Mouse (Mus musculus): ENCODE data around the gene Pdrg1. TPM values are rescaled to one million over a fixed set of nuclear protein-coding genes. Genes with fewer than 3 reads are reported as not detected.

Pdrg1 gene
- polyA plus RNA-seq (2015; fragmentation: Nextera tagmentation; extraction: Ambion mirVana): 101 and 105 TPM in 2 replicates

GRCm38 (mm10) chr2:153014758-153015593 lies at the start of gene Pdrg1:
Gene Pdrg1 (minus strand): TSS chr2:153015427.
- WGBS: under 1% methylated on average over 54 of the region's 54 CpGs
- H3K27me3 ChIP-seq (ENCODE audit: control insufficient read depth, insufficient read depth, low read length): 0 out of 2 replicates have a peak, but pooled peaks cover 5% of the 10 kb centered on the region
- peak; percentile 95 for ATAC-seq (ENCODE audit: insufficient read depth, low FRiP score)

DNA sequence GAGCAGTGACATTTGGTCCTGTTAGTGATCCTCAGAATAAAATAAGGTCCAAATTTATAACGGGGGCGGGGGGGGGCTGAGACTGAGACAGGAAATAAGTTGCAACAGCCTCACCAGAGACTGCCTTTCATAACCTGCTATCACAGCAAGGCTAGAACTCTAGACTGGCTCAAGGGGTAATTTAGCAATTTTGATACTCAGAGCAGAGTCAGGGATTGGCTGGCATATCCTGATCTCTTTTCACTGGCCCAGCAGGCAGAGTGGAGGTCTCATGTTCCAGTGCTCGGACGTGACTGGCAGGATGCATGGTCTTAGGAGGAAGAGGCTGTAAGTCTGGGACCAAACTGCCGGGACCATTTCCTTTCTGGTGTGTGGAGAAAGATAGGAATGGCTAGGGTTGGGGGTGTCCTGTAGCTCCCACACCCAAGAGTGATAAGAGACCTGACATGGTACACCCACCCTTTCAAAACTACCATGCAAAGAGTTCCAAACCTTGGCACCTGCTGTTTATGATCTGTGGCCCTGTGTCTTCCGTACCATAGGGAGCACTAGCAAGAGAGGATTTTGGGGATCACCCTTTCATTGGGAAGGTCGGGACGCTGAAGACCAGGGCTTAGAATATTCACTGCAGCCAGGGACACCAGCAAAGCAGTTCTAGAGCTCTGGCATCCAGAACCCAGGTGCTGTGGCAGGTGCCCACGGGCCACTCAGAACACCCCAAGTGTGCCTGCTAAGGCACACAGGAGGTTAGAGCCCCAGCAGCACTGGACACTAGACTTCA lies 49.2 kb upstream of the Pdrg1 start:
- Histone ChIP-seq H3K4me2 (ENCODE audit: low read depth, low read length) (no peak overlapping the region), H3K9ac (ENCODE audit: low read length) (no peak overlapping the region), H3K4me1 (ENCODE audit: control insufficient read depth, insufficient read depth, low read length) (no peaks in the 10 kb centered on the region), H3K27me3 (ENCODE audit: control insufficient read depth, insufficient read depth, low read length) (peaks cover 13% of the 10 kb centered on the region), H3K27ac (ENCODE audit: low read length) (no peak overlapping the region), H3K36me3 (ENCODE audit: control insufficient read depth, insufficient read depth, low read length) (no peaks in the 10 kb centered on the region), H3K9me3 (replicated peaks; ENCODE audit: control insufficient read depth, low read length) (no peaks in the 10 kb centered on the region), H3K4me3 (replicated peaks; ENCODE audit: low read length) (no peak overlapping the region)
- no peak for ATAC-seq (ENCODE audit: insufficient read depth, low FRiP score)
- 74% methylated on average over 9 of the region's 9 CpGs for WGBS

More at GRCm38 (mm10) chr2:153014758-153015593, at the start of gene Pdrg1:
- Histone ChIP-seq H3K9ac (ENCODE audit: low read length) (peak within 1 kb of the TSS; percentile 88), H3K9me3 (replicated peaks; ENCODE audit: control insufficient read depth, low read length) (no peaks in the 10 kb centered on the region), H3K4me1 (ENCODE audit: control insufficient read depth, insufficient read depth, low read length) (peaks cover 6% of the 10 kb centered on the region), H3K36me3 (ENCODE audit: control insufficient read depth, insufficient read depth, low read length) (0 out of 2 replicates have a peak, but pooled peaks cover 10% of the 10 kb centered on the region), H3K4me2 (ENCODE audit: low read depth, low read length) (peak within 1 kb of the TSS; percentile 85), H3K4me3 (replicated peaks; ENCODE audit: low read length) (peak within 1 kb of the TSS; percentile 89), H3K27ac (ENCODE audit: low read length) (no peak within 1 kb of the TSS)

DNA sequence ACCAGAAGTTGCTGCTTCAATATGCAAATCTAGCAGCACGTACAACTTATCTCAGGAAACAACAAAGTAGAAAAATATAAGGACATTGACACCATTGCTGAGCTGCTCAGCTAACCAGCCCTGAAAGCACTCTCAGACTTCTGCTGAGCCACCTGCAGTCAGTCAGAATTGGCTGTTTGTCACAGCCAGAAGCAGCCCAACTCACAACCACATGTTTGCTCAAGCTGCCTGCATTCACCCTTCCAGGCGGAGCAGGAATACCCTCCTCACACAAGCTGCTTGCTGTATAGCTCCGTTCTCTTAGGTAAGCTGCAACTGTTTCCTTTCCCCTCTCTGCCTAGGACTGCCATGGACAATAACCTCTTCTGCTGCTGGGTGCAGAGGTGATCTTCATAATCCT lies 48.2 kb upstream of the Pdrg1 start:
- Histone ChIP-seq H3K4me1 (ENCODE audit: control insufficient read depth, insufficient read depth, low read length) (no peaks in the 10 kb centered on the region), H3K27me3 (ENCODE audit: control insufficient read depth, insufficient read depth, low read length) (peaks cover 5% of the 10 kb centered on the region), H3K4me3 (replicated peaks; ENCODE audit: low read length) (no peak overlapping the region), H3K4me2 (ENCODE audit: low read depth, low read length) (no peak overlapping the region), H3K9me3 (replicated peaks; ENCODE audit: control insufficient read depth, low read length) (no peaks in the 10 kb centered on the region), H3K36me3 (ENCODE audit: control insufficient read depth, insufficient read depth, low read length) (no peaks in the 10 kb centered on the region), H3K27ac (ENCODE audit: low read length) (no peak overlapping the region), H3K9ac (ENCODE audit: low read length) (no peak overlapping the region)
- no peak for ATAC-seq (ENCODE audit: insufficient read depth, low FRiP score)
- 45% methylated on average over 3 of the region's 3 CpGs for WGBS

- H3K9ac ChIP-seq (ENCODE audit: low read length): no peak overlapping the region
- no peaks in the 10 kb centered on the region for H3K36me3 ChIP-seq (ENCODE audit: control insufficient read depth, insufficient read depth, low read length)
- no peak overlapping the region for H3K4me2 ChIP-seq (ENCODE audit: low read depth, low read length)
- no peak overlapping the region for H3K27ac ChIP-seq (ENCODE audit: low read length)
- ATAC-seq (ENCODE audit: insufficient read depth, low FRiP score): no peak
- no peaks in the 10 kb centered on the region for H3K4me1 ChIP-seq (ENCODE audit: control insufficient read depth, insufficient read depth, low read length)
- WGBS: 76% methylated on average over 7 of the region's 7 CpGs
- H3K27me3 ChIP-seq (ENCODE audit: control insufficient read depth, insufficient read depth, low read length): no peaks in the 10 kb centered on the region
- H3K9me3 ChIP-seq (replicated peaks; ENCODE audit: control insufficient read depth, low read length): no peaks in the 10 kb centered on the region
- H3K4me3 ChIP-seq (replicated peaks; ENCODE audit: low read length): no peak overlapping the region
Measured at GRCm38 (mm10) chr2:153060216-153060615, 45.0 kb upstream of the Pdrg1 start.

- no peak for ATAC-seq (ENCODE audit: insufficient read depth, low FRiP score)
- WGBS: 69% methylated on average over 4 of the region's 4 CpGs
- H3K27ac ChIP-seq (ENCODE audit: low read length): no peak overlapping the region
Measured at GRCm38 (mm10) chr2:153058365-153058764, 43.1 kb upstream of the Pdrg1 start.

GRCm38 (mm10) chr2:153055270-153055920 lies 40.2 kb upstream of the Pdrg1 start:
- H3K27ac ChIP-seq (ENCODE audit: low read length): no peak overlapping the region
- no peaks in the 10 kb centered on the region for H3K36me3 ChIP-seq (ENCODE audit: control insufficient read depth, insufficient read depth, low read length)
- ATAC-seq (ENCODE audit: insufficient read depth, low FRiP score): no peak
- peaks cover 29% of the 10 kb centered on the region for H3K27me3 ChIP-seq (ENCODE audit: control insufficient read depth, insufficient read depth, low read length)
- no peak overlapping the region for H3K9ac ChIP-seq (ENCODE audit: low read length)
- H3K4me1 ChIP-seq (ENCODE audit: control insufficient read depth, insufficient read depth, low read length): no peaks in the 10 kb centered on the region
- H3K4me2 ChIP-seq (ENCODE audit: low read depth, low read length): no peak overlapping the region
- no peaks in the 10 kb centered on the region for H3K9me3 ChIP-seq (replicated peaks; ENCODE audit: control insufficient read depth, low read length)
- H3K4me3 ChIP-seq (replicated peaks; ENCODE audit: low read length): no peak overlapping the region
- WGBS: 50% methylated on average over 6 of the region's 6 CpGs

More at GRCm38 (mm10) chr2:153058365-153058764, 43.1 kb upstream of the Pdrg1 start:
- Histone ChIP-seq H3K36me3 (ENCODE audit: control insufficient read depth, insufficient read depth, low read length) (no peaks in the 10 kb centered on the region), H3K9ac (ENCODE audit: low read length) (no peak overlapping the region), H3K4me1 (ENCODE audit: control insufficient read depth, insufficient read depth, low read length) (no peaks in the 10 kb centered on the region), H3K27me3 (ENCODE audit: control insufficient read depth, insufficient read depth, low read length) (peaks cover 7% of the 10 kb centered on the region), H3K9me3 (replicated peaks; ENCODE audit: control insufficient read depth, low read length) (no peaks in the 10 kb centered on the region), H3K4me2 (ENCODE audit: low read depth, low read length) (no peak overlapping the region), H3K4me3 (replicated peaks; ENCODE audit: low read length) (no peak overlapping the region)

- peaks cover 29% of the 10 kb centered on the region for H3K27me3 ChIP-seq (ENCODE audit: control insufficient read depth, insufficient read depth, low read length)
- no peak overlapping the region for H3K27ac ChIP-seq (ENCODE audit: low read length)
- H3K9ac ChIP-seq (ENCODE audit: low read length): no peak overlapping the region
- no peak overlapping the region for H3K4me3 ChIP-seq (replicated peaks; ENCODE audit: low read length)
- no peaks in the 10 kb centered on the region for H3K9me3 ChIP-seq (replicated peaks; ENCODE audit: control insufficient read depth, low read length)
- no peaks in the 10 kb centered on the region for H3K36me3 ChIP-seq (ENCODE audit: control insufficient read depth, insufficient read depth, low read length)
- H3K4me1 ChIP-seq (ENCODE audit: control insufficient read depth, insufficient read depth, low read length): no peaks in the 10 kb centered on the region
- no peak for ATAC-seq (ENCODE audit: insufficient read depth, low FRiP score)
- no peak overlapping the region for H3K4me2 ChIP-seq (ENCODE audit: low read depth, low read length)
- WGBS: 86% methylated on average over 8 of the region's 8 CpGs
Measured at GRCm38 (mm10) chr2:153053896-153054295, 38.7 kb upstream of the Pdrg1 start.

DNA sequence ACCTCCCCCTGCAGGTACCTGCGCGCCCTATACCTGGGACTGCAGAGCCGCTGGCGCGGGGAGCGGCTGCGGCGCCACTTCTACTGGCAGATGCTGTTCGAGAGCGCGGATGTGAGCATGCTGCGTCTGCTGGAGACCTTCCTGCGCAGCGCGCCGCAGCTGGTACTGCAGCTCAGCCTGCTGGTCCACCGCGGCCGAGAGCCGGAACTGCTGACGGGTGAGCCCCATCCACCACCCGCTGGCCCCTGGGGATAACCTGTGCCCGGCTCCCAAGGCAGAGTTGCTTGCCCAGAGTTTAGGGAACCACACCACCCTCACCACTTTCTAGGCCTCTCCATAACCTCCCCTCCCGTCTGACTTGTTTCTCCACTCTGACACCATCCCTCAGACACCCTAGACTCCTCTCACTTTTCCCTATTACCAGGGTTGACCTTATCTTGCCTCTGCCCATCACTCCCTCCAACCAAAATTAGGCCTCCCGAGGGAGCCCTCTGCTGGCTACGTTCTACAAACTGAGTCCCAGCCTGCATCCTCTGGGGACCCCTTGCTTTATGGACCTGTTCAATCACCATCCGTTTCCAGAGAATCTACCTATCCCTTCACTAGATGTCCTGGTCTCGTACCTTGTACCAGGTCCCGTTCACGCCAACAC lies 37.6 kb upstream of the Pdrg1 start:
- H3K27ac ChIP-seq (ENCODE audit: low read length): no peak overlapping the region
- H3K4me3 ChIP-seq (replicated peaks; ENCODE audit: low read length): no peak overlapping the region
- H3K4me1 ChIP-seq (ENCODE audit: control insufficient read depth, insufficient read depth, low read length): no peaks in the 10 kb centered on the region
- no peaks in the 10 kb centered on the region for H3K9me3 ChIP-seq (replicated peaks; ENCODE audit: control insufficient read depth, low read length)
- H3K9ac ChIP-seq (ENCODE audit: low read length): no peak overlapping the region
- no peak overlapping the region for H3K4me2 ChIP-seq (ENCODE audit: low read depth, low read length)
- no peak for ATAC-seq (ENCODE audit: insufficient read depth, low FRiP score)
- peaks cover 29% of the 10 kb centered on the region for H3K27me3 ChIP-seq (ENCODE audit: control insufficient read depth, insufficient read depth, low read length)
- no peaks in the 10 kb centered on the region for H3K36me3 ChIP-seq (ENCODE audit: control insufficient read depth, insufficient read depth, low read length)
- WGBS: 7% methylated on average over 30 of the region's 30 CpGs

All from stomach, embryonic 16.5 days (tissue).